Mouse (Mus musculus) right cerebral cortex, postnatal 25 days (tissue): ENCODE results near the gene Slc3a2.
"Not testable (repeated sequence)": the region's sequence is repeated elsewhere in the genome, so short reads cannot be mapped to it uniquely, and the experiment has no call there.

Experiments used
- DNase-seq: peaks from one replicate; pipeline ENCODE4 v3.0.0; 2022

Slc3a2 gene

GRCm38 (mm10) chr19:8722907-8723573, at the start of gene Slc3a2:
Gene Slc3a2 (minus strand): TSS chr19:8723369.
- DNase-seq, result peak; percentile 96

- DNase-seq, result peak; percentile 79
Observed at GRCm38 (mm10) chr19:8770567-8771270, 47.5 kb upstream of the Slc3a2 start, which contains the start of gene Tmem223. Gene Tmem223 (plus strand): TSS chr19:8770996.

- DNase-seq, result no peak
Observed at GRCm38 (mm10) chr19:8765562-8765961, 42.4 kb upstream of the Slc3a2 start.

GRCm38 (mm10) chr19:8763276-8763675, 40.1 kb upstream of the Slc3a2 start:
- DNase-seq, result no peak

- DNase-seq, result no peak
Observed at GRCm38 (mm10) chr19:8760757-8761156, 37.6 kb upstream of the Slc3a2 start.

GRCm38 (mm10) chr19:8758899-8759298, 35.7 kb upstream of the Slc3a2 start:
- no peak for DNase-seq

- DNase-seq, result no peak
Observed at GRCm38 (mm10) chr19:8757471-8757998, 34.4 kb upstream of the Slc3a2 start.

GRCm38 (mm10) chr19:8756635-8757387, 33.6 kb upstream of the Slc3a2 start, which contains the start of gene Nxf1:
Gene Nxf1 (plus strand): TSS chr19:8757073.
- peak; percentile 95 for DNase-seq

GRCm38 (mm10) chr19:8755652-8756051, 32.5 kb upstream of the Slc3a2 start:
- DNase-seq, result no peak

- no peak for DNase-seq
Observed at GRCm38 (mm10) chr19:8747368-8747767, 24.2 kb upstream of the Slc3a2 start.

- no peak for DNase-seq
Observed at GRCm38 (mm10) chr19:8745382-8745781, 22.2 kb upstream of the Slc3a2 start.

- DNase-seq, result no peak
Observed at GRCm38 (mm10) chr19:8742176-8742575, 19.0 kb upstream of the Slc3a2 start.

- DNase-seq, result peak; percentile 94
Observed at GRCm38 (mm10) chr19:8741243-8741869, 18.2 kb upstream of the Slc3a2 start, which contains the start of gene Stx5a. Gene Stx5a (plus strand): TSS chr19:8741413.

- no peak for DNase-seq
Observed at GRCm38 (mm10) chr19:8740603-8741002, 17.4 kb upstream of the Slc3a2 start, which contains the start of gene 1700092M07Rik. Gene 1700092M07Rik (plus strand): TSS chr19:8740718.

- no peak for DNase-seq
Observed at GRCm38 (mm10) chr19:8739646-8740045, 16.5 kb upstream of the Slc3a2 start.

- DNase-seq, result no peak
Observed at GRCm38 (mm10) chr19:8738911-8739310, 15.7 kb upstream of the Slc3a2 start.

GRCm38 (mm10) chr19:8736160-8736467, 12.9 kb upstream of the Slc3a2 start:
- DNase-seq, result no peak

- DNase-seq, result peak; percentile 93
Observed at GRCm38 (mm10) chr19:8735389-8736159, 12.4 kb upstream of the Slc3a2 start, which contains the start of gene Wdr74. Gene Wdr74 (plus strand): TSS chr19:8735827.

- DNase-seq, result no peak
Observed at GRCm38 (mm10) chr19:8734334-8734733, 11.2 kb upstream of the Slc3a2 start.

GRCm38 (mm10) chr19:8728335-8729099, 5.3 kb upstream of the Slc3a2 start:
- DNase-seq, result not testable (repeated sequence)

- no peak for DNase-seq
Observed at GRCm38 (mm10) chr19:8727495-8728114, 4.4 kb upstream of the Slc3a2 start.
